Comparison of ENCODE assay signal across 8 mouse cellular contexts in the genomic region with DNA sequence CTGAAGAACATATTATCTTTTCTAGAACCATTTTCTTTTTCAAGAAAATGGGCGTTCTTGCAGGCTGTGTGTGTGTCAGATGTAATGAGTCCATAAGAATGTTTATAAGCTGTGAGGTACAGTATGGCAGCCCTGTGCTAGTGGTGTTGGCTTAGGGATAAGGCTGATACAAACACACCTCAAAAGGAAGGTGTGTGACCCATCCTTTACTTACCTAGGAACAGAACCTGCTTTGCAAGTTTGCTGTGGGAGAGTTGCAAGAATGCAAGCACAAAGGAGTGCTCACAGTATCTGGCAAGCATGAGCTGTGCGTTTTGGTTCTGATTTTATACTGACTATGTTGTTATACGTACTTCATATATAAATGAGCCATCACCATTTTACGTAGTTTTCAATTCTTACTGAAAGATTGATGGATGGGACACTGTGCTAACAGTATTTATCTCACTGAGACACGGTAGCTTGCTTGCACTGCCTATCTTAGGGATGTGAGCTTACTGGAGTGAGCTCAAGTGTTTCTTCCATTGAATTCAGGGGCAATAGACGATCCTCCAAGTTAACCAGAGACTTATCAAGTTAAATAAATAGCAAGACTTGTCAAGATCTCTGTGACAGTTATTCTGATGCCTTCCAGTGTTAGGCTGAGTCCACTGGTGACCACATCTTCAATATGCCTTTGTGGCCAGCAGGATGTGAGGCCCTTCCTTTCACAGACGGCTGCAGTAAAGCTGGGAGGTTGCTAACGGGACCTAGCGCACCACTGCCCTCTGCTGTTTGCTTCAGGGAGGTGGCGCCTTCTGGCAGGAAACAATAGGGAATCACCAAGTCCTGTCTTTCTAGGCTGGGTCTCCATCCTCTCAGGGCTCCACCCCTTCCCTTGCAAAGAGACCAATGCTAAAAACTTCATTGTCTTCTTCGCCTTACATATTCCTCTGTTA.
DNase-seq lines count a peak whose midpoint lies in the region; ATAC-seq and TF ChIP-seq lines count a peak whose summit lies in the region.

No protein-coding gene starts in this region.

- peak; percentile 90 for TF ChIP-seq CTCF in layer of hippocampus, adult 2 months (conservative IDR thresholded peaks at IDR 0.05)

- no peaks in the 10 kb centered on the region for H3K9me3 ChIP-seq in forebrain, embryonic 16.5 days (ENCODE audit: control insufficient read depth, low read length)
- no peaks in the 10 kb centered on the region for H3K9me3 ChIP-seq in hindbrain, embryonic 10.5 days

- peak; percentile 73 for DNase-seq in ES-CJ7 (ENCODE audit: low read depth, low spot score)
- DNase-seq in hindbrain, embryonic 10.5 days (ENCODE audit: low spot score) = peak; percentile 85
- DNase-seq in layer of hippocampus, adult 2 months (ENCODE audit: low spot score in 2 of 2) = peak; percentile 16 to 75
- DNase-seq in lung, postnatal 10 days = peak; percentile 82
- DNase-seq in retina, adult 2 months (ENCODE audit: low read depth, low spot score) = peak; percentile 46
- DNase-seq in thymus, postnatal 14 days = peak; percentile 73

- no peak overlapping the region for H3K4me2 ChIP-seq in forebrain, embryonic 16.5 days (ENCODE audit: low read length)

- H3K27ac ChIP-seq in forebrain, embryonic 16.5 days (ENCODE audit: low read length) = no peak overlapping the region
- H3K27ac ChIP-seq in hindbrain, embryonic 10.5 days = peak overlapping the region; percentile 59
- H3K27ac ChIP-seq in layer of hippocampus, adult 2 months = 0 out of 2 replicates have a peak overlapping the region, but pooled peaks have one; percentile 1

- 43% methylated on average over 11 of the region's 11 CpGs for WGBS in forebrain, embryonic 16.5 days
- WGBS in hindbrain, embryonic 10.5 days = 42% methylated on average over 11 of the region's 11 CpGs

- no peaks in the 10 kb centered on the region for H3K27me3 ChIP-seq in forebrain, embryonic 16.5 days (replicated peaks; ENCODE audit: control insufficient read depth, insufficient read depth, low read length)
- no peaks in the 10 kb centered on the region for H3K27me3 ChIP-seq in hindbrain, embryonic 10.5 days (ENCODE audit: insufficient read depth, poor library complexity, severe bottlenecking)

- no peak overlapping the region for H3K4me3 ChIP-seq in forebrain, embryonic 16.5 days (replicated peaks; ENCODE audit: low read length)
- H3K4me3 ChIP-seq in hindbrain, embryonic 10.5 days = no peak overlapping the region
- no peak overlapping the region for H3K4me3 ChIP-seq in layer of hippocampus, adult 2 months

- no peaks in the 10 kb centered on the region for H3K4me1 ChIP-seq in forebrain, embryonic 16.5 days (replicated peaks; ENCODE audit: control insufficient read depth, insufficient read depth, low read length)
- no peaks in the 10 kb centered on the region for H3K4me1 ChIP-seq in hindbrain, embryonic 10.5 days (replicated peaks)

- peak; percentile 89 for ATAC-seq in cerebellum, adult (ENCODE audit: insufficient number of reproducible peaks, low FRiP score, low TSS enrichment)
- ATAC-seq in forebrain, embryonic 16.5 days = peak; percentile 89

- no peaks in the 10 kb centered on the region for H3K36me3 ChIP-seq in forebrain, embryonic 16.5 days (ENCODE audit: control insufficient read depth, insufficient read depth)
- no peaks in the 10 kb centered on the region for H3K36me3 ChIP-seq in hindbrain, embryonic 10.5 days

- H3K9ac ChIP-seq in forebrain, embryonic 16.5 days (replicated peaks; ENCODE audit: low read depth, low read length) = no peak overlapping the region
